Mouse (Mus musculus): ENCODE measurements around the gene Urb1. TPM values are rescaled to one million over a fixed set of nuclear protein-coding genes. Genes with fewer than 3 reads are reported as not detected.

Gene Urb1
- polyA plus RNA-seq, 1 experiment from 2014 or later, result 9.9 TPM

- H3K4me3 ChIP-seq (ENCODE audit: low read depth, low read length), result no peak overlapping the region
- no peak for ATAC-seq (ENCODE audit: insufficient number of reproducible peaks, insufficient read depth, low FRiP score, low read depth)
- no peaks in the 10 kb centered on the region for H3K27me3 ChIP-seq (ENCODE audit: control insufficient read depth, insufficient read depth, low read length)
- H3K36me3 ChIP-seq (ENCODE audit: control insufficient read depth, insufficient read depth, low read length), result peaks cover 32% of the 10 kb centered on the region
- no peaks in the 10 kb centered on the region for H3K9me3 ChIP-seq (ENCODE audit: control insufficient read depth, low read depth, low read length)
- H3K27ac ChIP-seq (ENCODE audit: low read length), result no peak overlapping the region
- H3K9ac ChIP-seq (replicated peaks; ENCODE audit: low read depth, low read length), result no peak overlapping the region
- no peak overlapping the region for H3K4me2 ChIP-seq (replicated peaks; ENCODE audit: low read depth, low read length)
- H3K4me1 ChIP-seq (ENCODE audit: control insufficient read depth, insufficient read depth, low read length), result no peaks in the 10 kb centered on the region
Observed at GRCm38 (mm10) chr16:90794708-90795107, 15.5 kb downstream of the Urb1 start.

GRCm38 (mm10) chr16:90792500-90792899 lies 17.7 kb downstream of the Urb1 start:
- 81% methylated on average over 3 of the region's 3 CpGs for WGBS
- peaks cover 42% of the 10 kb centered on the region for H3K36me3 ChIP-seq (ENCODE audit: control insufficient read depth, insufficient read depth, low read length)
- no peak overlapping the region for H3K27ac ChIP-seq (ENCODE audit: low read length)

GRCm38 (mm10) chr16:90792066-90792465 lies 18.1 kb downstream of the Urb1 start:
- Histone ChIP-seq H3K4me1 (ENCODE audit: control insufficient read depth, insufficient read depth, low read length) (no peaks in the 10 kb centered on the region), H3K36me3 (ENCODE audit: control insufficient read depth, insufficient read depth, low read length) (peaks cover 45% of the 10 kb centered on the region), H3K9ac (replicated peaks; ENCODE audit: low read depth, low read length) (no peak overlapping the region), H3K9me3 (ENCODE audit: control insufficient read depth, low read depth, low read length) (no peaks in the 10 kb centered on the region), H3K4me3 (ENCODE audit: low read depth, low read length) (no peak overlapping the region), H3K4me2 (replicated peaks; ENCODE audit: low read depth, low read length) (no peak overlapping the region), H3K27me3 (ENCODE audit: control insufficient read depth, insufficient read depth, low read length) (no peaks in the 10 kb centered on the region), H3K27ac (ENCODE audit: low read length) (no peak overlapping the region)
- ATAC-seq (ENCODE audit: insufficient number of reproducible peaks, insufficient read depth, low FRiP score, low read depth), result no peak
- 85% methylated on average over 5 of the region's 5 CpGs for WGBS

More at GRCm38 (mm10) chr16:90792500-90792899, 17.7 kb downstream of the Urb1 start:
- H3K27me3 ChIP-seq (ENCODE audit: control insufficient read depth, insufficient read depth, low read length), result no peaks in the 10 kb centered on the region
- H3K4me3 ChIP-seq (ENCODE audit: low read depth, low read length), result no peak overlapping the region
- no peaks in the 10 kb centered on the region for H3K4me1 ChIP-seq (ENCODE audit: control insufficient read depth, insufficient read depth, low read length)
- no peak for ATAC-seq (ENCODE audit: insufficient number of reproducible peaks, insufficient read depth, low FRiP score, low read depth)
- H3K9me3 ChIP-seq (ENCODE audit: control insufficient read depth, low read depth, low read length), result no peaks in the 10 kb centered on the region
- no peak overlapping the region for H3K9ac ChIP-seq (replicated peaks; ENCODE audit: low read depth, low read length)
- H3K4me2 ChIP-seq (replicated peaks; ENCODE audit: low read depth, low read length), result no peak overlapping the region

GRCm38 (mm10) chr16:90790946-90791345 lies 19.3 kb downstream of the Urb1 start:
- peaks cover 48% of the 10 kb centered on the region for H3K36me3 ChIP-seq (ENCODE audit: control insufficient read depth, insufficient read depth, low read length)
- ATAC-seq (ENCODE audit: insufficient number of reproducible peaks, insufficient read depth, low FRiP score, low read depth), result no peak
- WGBS, result 93% methylated on average over 6 of the region's 6 CpGs

GRCm38 (mm10) chr16:90788580-90788979 lies 21.6 kb downstream of the Urb1 start:
- no peak for ATAC-seq (ENCODE audit: insufficient number of reproducible peaks, insufficient read depth, low FRiP score, low read depth)
- no peaks in the 10 kb centered on the region for H3K9me3 ChIP-seq (ENCODE audit: control insufficient read depth, low read depth, low read length)
- H3K27ac ChIP-seq (ENCODE audit: low read length), result no peak overlapping the region
- no peaks in the 10 kb centered on the region for H3K27me3 ChIP-seq (ENCODE audit: control insufficient read depth, insufficient read depth, low read length)
- H3K4me1 ChIP-seq (ENCODE audit: control insufficient read depth, insufficient read depth, low read length), result no peaks in the 10 kb centered on the region
- H3K4me3 ChIP-seq (ENCODE audit: low read depth, low read length), result no peak overlapping the region
- H3K4me2 ChIP-seq (replicated peaks; ENCODE audit: low read depth, low read length), result no peak overlapping the region
- H3K9ac ChIP-seq (replicated peaks; ENCODE audit: low read depth, low read length), result no peak overlapping the region
- WGBS, result 81% methylated on average over 6 of the region's 6 CpGs
- peaks cover 50% of the 10 kb centered on the region for H3K36me3 ChIP-seq (ENCODE audit: control insufficient read depth, insufficient read depth, low read length)

More at GRCm38 (mm10) chr16:90790946-90791345, 19.3 kb downstream of the Urb1 start:
- H3K4me3 ChIP-seq (ENCODE audit: low read depth, low read length), result no peak overlapping the region
- H3K27ac ChIP-seq (ENCODE audit: low read length), result no peak overlapping the region
- H3K27me3 ChIP-seq (ENCODE audit: control insufficient read depth, insufficient read depth, low read length), result no peaks in the 10 kb centered on the region
- no peak overlapping the region for H3K4me2 ChIP-seq (replicated peaks; ENCODE audit: low read depth, low read length)
- no peaks in the 10 kb centered on the region for H3K4me1 ChIP-seq (ENCODE audit: control insufficient read depth, insufficient read depth, low read length)
- H3K9ac ChIP-seq (replicated peaks; ENCODE audit: low read depth, low read length), result no peak overlapping the region
- no peaks in the 10 kb centered on the region for H3K9me3 ChIP-seq (ENCODE audit: control insufficient read depth, low read depth, low read length)

- Histone ChIP-seq H3K4me2 (replicated peaks; ENCODE audit: low read depth, low read length) (no peak overlapping the region), H3K4me3 (ENCODE audit: low read depth, low read length) (no peak overlapping the region), H3K9me3 (ENCODE audit: control insufficient read depth, low read depth, low read length) (no peaks in the 10 kb centered on the region), H3K9ac (replicated peaks; ENCODE audit: low read depth, low read length) (no peak overlapping the region), H3K27me3 (ENCODE audit: control insufficient read depth, insufficient read depth, low read length) (no peaks in the 10 kb centered on the region), H3K27ac (ENCODE audit: low read length) (no peak overlapping the region), H3K36me3 (ENCODE audit: control insufficient read depth, insufficient read depth, low read length) (peaks cover 57% of the 10 kb centered on the region), H3K4me1 (ENCODE audit: control insufficient read depth, insufficient read depth, low read length) (peaks cover 3% of the 10 kb centered on the region; the same call in 1 of the 2 replicates)
- ATAC-seq (ENCODE audit: insufficient number of reproducible peaks, insufficient read depth, low FRiP score, low read depth), result no peak
- 73% methylated on average over 4 of the region's 4 CpGs for WGBS
Observed at GRCm38 (mm10) chr16:90785257-90785656, 25.0 kb downstream of the Urb1 start.

- Histone ChIP-seq H3K4me3 (ENCODE audit: low read depth, low read length) (no peak overlapping the region), H3K4me2 (replicated peaks; ENCODE audit: low read depth, low read length) (no peak overlapping the region), H3K4me1 (ENCODE audit: control insufficient read depth, insufficient read depth, low read length) (peaks cover 11% of the 10 kb centered on the region; the same call in 1 of the 2 replicates), H3K9ac (replicated peaks; ENCODE audit: low read depth, low read length) (no peak overlapping the region), H3K9me3 (ENCODE audit: control insufficient read depth, low read depth, low read length) (no peaks in the 10 kb centered on the region), H3K27ac (ENCODE audit: low read length) (no peak overlapping the region), H3K36me3 (ENCODE audit: control insufficient read depth, insufficient read depth, low read length) (peaks cover 48% of the 10 kb centered on the region), H3K27me3 (ENCODE audit: control insufficient read depth, insufficient read depth, low read length) (no peaks in the 10 kb centered on the region)
- ATAC-seq (ENCODE audit: insufficient number of reproducible peaks, insufficient read depth, low FRiP score, low read depth), result no peak
- WGBS, result 89% methylated on average over 11 of the region's 11 CpGs
Observed at GRCm38 (mm10) chr16:90783302-90783701, 26.9 kb downstream of the Urb1 start.

- Histone ChIP-seq H3K4me1 (ENCODE audit: control insufficient read depth, insufficient read depth, low read length) (peaks cover 11% of the 10 kb centered on the region; the same call in 1 of the 2 replicates), H3K9me3 (ENCODE audit: control insufficient read depth, low read depth, low read length) (no peaks in the 10 kb centered on the region), H3K36me3 (ENCODE audit: control insufficient read depth, insufficient read depth, low read length) (peaks cover 33% of the 10 kb centered on the region), H3K27me3 (ENCODE audit: control insufficient read depth, insufficient read depth, low read length) (no peaks in the 10 kb centered on the region), H3K4me2 (replicated peaks; ENCODE audit: low read depth, low read length) (no peak overlapping the region), H3K4me3 (ENCODE audit: low read depth, low read length) (no peak overlapping the region), H3K9ac (replicated peaks; ENCODE audit: low read depth, low read length) (no peak overlapping the region), H3K27ac (ENCODE audit: low read length) (peak overlapping the region; percentile 53; the same call in 1 of the 2 replicates)
- 19% methylated on average over 11 of the region's 11 CpGs for WGBS
- peak; percentile 87; the same call in 1 of the 2 replicates for ATAC-seq (ENCODE audit: insufficient number of reproducible peaks, insufficient read depth, low FRiP score, low read depth)
Observed at GRCm38 (mm10) chr16:90779783-90780182, 30.4 kb downstream of the Urb1 start.

- H3K4me1 ChIP-seq (ENCODE audit: control insufficient read depth, insufficient read depth, low read length), result peaks cover 11% of the 10 kb centered on the region; the same call in 1 of the 2 replicates
- H3K36me3 ChIP-seq (ENCODE audit: control insufficient read depth, insufficient read depth, low read length), result peaks cover 46% of the 10 kb centered on the region
- no peak for ATAC-seq (ENCODE audit: insufficient number of reproducible peaks, insufficient read depth, low FRiP score, low read depth)
- WGBS, result 80% methylated on average over 10 of the region's 10 CpGs
- H3K4me2 ChIP-seq (replicated peaks; ENCODE audit: low read depth, low read length), result no peak overlapping the region
- no peak overlapping the region for H3K27ac ChIP-seq (ENCODE audit: low read length)
- H3K9me3 ChIP-seq (ENCODE audit: control insufficient read depth, low read depth, low read length), result no peaks in the 10 kb centered on the region
- H3K9ac ChIP-seq (replicated peaks; ENCODE audit: low read depth, low read length), result no peak overlapping the region
- H3K27me3 ChIP-seq (ENCODE audit: control insufficient read depth, insufficient read depth, low read length), result no peaks in the 10 kb centered on the region
- H3K4me3 ChIP-seq (ENCODE audit: low read depth, low read length), result no peak overlapping the region
Observed at GRCm38 (mm10) chr16:90775946-90776520, 34.2 kb downstream of the Urb1 start.
